In the genomic region with DNA sequence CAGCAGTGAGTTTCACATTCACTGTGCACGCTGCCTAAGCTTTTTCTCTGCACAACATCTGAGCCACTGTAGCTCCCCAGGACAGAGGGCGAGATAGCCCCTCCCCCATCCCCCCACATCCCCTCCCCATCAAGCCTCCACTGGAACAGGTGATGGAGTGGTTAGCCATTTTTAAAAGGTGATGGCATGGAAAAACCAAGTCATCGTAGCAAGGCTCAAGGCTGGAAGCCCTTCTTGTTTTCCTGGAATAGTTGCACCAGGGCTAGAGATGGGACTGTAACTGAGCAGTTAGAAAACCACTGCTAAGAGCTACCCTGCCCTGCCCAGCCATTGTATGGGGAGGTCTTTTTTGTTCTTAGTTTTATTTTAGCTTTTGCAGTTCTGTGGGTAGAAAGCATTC, we compare ENCODE assay signal across 20 mouse cellular contexts.
DNase-seq lines count a peak whose midpoint lies in the region; ATAC-seq and TF ChIP-seq lines count a peak whose summit lies in the region.
"Had no signal": no experiment of that assay in that cellular context is flagged by ENCODE, and none has a peak within 500 bp of the region (broad histone marks: within the 10 kb centered on the region; RNA-seq: fewer than 3 reads in every experiment).

No protein-coding gene starts in this region.

- H3K9me3 ChIP-seq in limb, embryonic 14.5 days (ENCODE audit: control insufficient read depth, low read length) = no peaks in the 10 kb centered on the region
- H3K9me3 ChIP-seq in limb, embryonic 10.5 days (replicated peaks) = no peaks in the 10 kb centered on the region
- H3K9me3 ChIP-seq: embryonic facial prominence, embryonic 10.5 days; embryonic facial prominence, embryonic 12.5 days; forebrain, embryonic 13.5 days; forebrain, embryonic 15.5 days had no signal

- H3K36me3 ChIP-seq in limb, embryonic 14.5 days (ENCODE audit: control insufficient read depth, insufficient read depth, low read length) = no peaks in the 10 kb centered on the region
- no peaks in the 10 kb centered on the region for H3K36me3 ChIP-seq in limb, embryonic 10.5 days
- H3K36me3 ChIP-seq: embryonic facial prominence, embryonic 10.5 days; embryonic facial prominence, embryonic 12.5 days; forebrain, embryonic 15.5 days had no signal

- no peak for TF ChIP-seq POLR2A in limb, embryonic 14.5 days (IDR thresholded peaks at IDR 0.05; ENCODE audit: borderline replicate concordance, extremely low read depth, insufficient read depth, insufficient read length)

- H3K9ac ChIP-seq in limb, embryonic 14.5 days (ENCODE audit: low read depth, low read length, severe bottlenecking) = no peak overlapping the region
- H3K9ac ChIP-seq: embryonic facial prominence, embryonic 12.5 days; forebrain, embryonic 13.5 days; forebrain, embryonic 15.5 days; forebrain, postnatal 0 days had no signal

- WGBS in limb, embryonic 14.5 days = 36% methylated on average over 3 of the region's 3 CpGs
- WGBS in limb, embryonic 10.5 days = 68% methylated on average over 3 of the region's 3 CpGs

- no peak overlapping the region for H3K27ac ChIP-seq in limb, embryonic 14.5 days (replicated peaks; ENCODE audit: low read depth, low read length)
- no peak overlapping the region for H3K27ac ChIP-seq in limb, embryonic 10.5 days
- H3K27ac ChIP-seq: embryonic facial prominence, embryonic 10.5 days; embryonic facial prominence, embryonic 12.5 days; forebrain, embryonic 13.5 days; forebrain, embryonic 15.5 days had no signal

- ATAC-seq in limb, embryonic 14.5 days (ENCODE audit: low FRiP score, low read depth) = peak; percentile 53; the same call in 1 of the 2 replicates
- ATAC-seq: CD4-positive, CD25-positive, alpha-beta regulatory T cell, adult 4 months; forebrain, embryonic 13.5 days; forebrain, embryonic 15.5 days; forebrain, postnatal 0 days had no signal

- no peaks in the 10 kb centered on the region for H3K4me1 ChIP-seq in limb, embryonic 14.5 days (ENCODE audit: control insufficient read depth, insufficient read depth, low read length)
- no peaks in the 10 kb centered on the region; the same call in 1 of the 2 replicates for H3K4me1 ChIP-seq in limb, embryonic 10.5 days
- H3K4me1 ChIP-seq: embryonic facial prominence, embryonic 12.5 days; forebrain, embryonic 13.5 days; forebrain, embryonic 15.5 days had no signal

- peak; percentile 43 for DNase-seq in gastrocnemius, adult 18-20 months (ENCODE audit: low spot score)
- DNase-seq in gastrocnemius, postnatal 36 days = no peak
- DNase-seq in limb, embryonic 14.5 days (ENCODE audit: low spot score) = no peak
- no peak for DNase-seq in limb, embryonic 10.5 days (ENCODE audit: low spot score)
- peak; percentile 52 for DNase-seq in skeletal muscle tissue, adult 2 months (ENCODE audit: low read depth, low spot score)
- DNase-seq in adrenal gland, postnatal 10 days = no peak
- DNase-seq: adrenal gland, adult 2 months; adrenal gland, postnatal 14 days; adrenal gland, postnatal 36 days; B cell, adult 2 months; cerebellum, adult 11-12 months; cerebellum, adult 2 months; cerebellum, adult 9-10 months; cerebellum, postnatal 25 days; forebrain, postnatal 0 days had no signal

- no peak overlapping the region for H3K4me2 ChIP-seq in limb, embryonic 14.5 days (replicated peaks; ENCODE audit: low read depth, low read length, severe bottlenecking)
- H3K4me2 ChIP-seq: embryonic facial prominence, embryonic 12.5 days; forebrain, embryonic 13.5 days; forebrain, embryonic 15.5 days had no signal

- H3K27me3 ChIP-seq in limb, embryonic 14.5 days (ENCODE audit: control insufficient read depth, insufficient read depth, low read length) = no peaks in the 10 kb centered on the region
- H3K27me3 ChIP-seq in limb, embryonic 10.5 days (ENCODE audit: low read depth, poor library complexity, severe bottlenecking) = no peaks in the 10 kb centered on the region
- H3K27me3 ChIP-seq: embryonic facial prominence, embryonic 12.5 days; forebrain, embryonic 13.5 days; forebrain, embryonic 15.5 days had no signal

- intact Hi-C loops in gastrocnemius, postnatal 36 days (cut with DNase I) = no loop called here

- no peak overlapping the region for H3K4me3 ChIP-seq in limb, embryonic 14.5 days (replicated peaks; ENCODE audit: low read length)
- no peak overlapping the region for H3K4me3 ChIP-seq in limb, embryonic 10.5 days
- H3K4me3 ChIP-seq: embryonic facial prominence, embryonic 10.5 days; embryonic facial prominence, embryonic 12.5 days; forebrain, embryonic 13.5 days; forebrain, embryonic 15.5 days had no signal

Comparison
In these comparisons a context has a peak if more than half of its experiments do, and no peak if none do; other contexts are left out.
1. DNase-seq: peak in gastrocnemius, adult 18-20 months (single experiment) and skeletal muscle tissue, adult 2 months (single experiment); none in gastrocnemius, postnatal 36 days (0 of 2), limb, embryonic 14.5 days (single experiment), limb, embryonic 10.5 days (single experiment) and adrenal gland, postnatal 10 days (single experiment).